Mouse (Mus musculus): ENCODE measurements around the gene Skap1.

Skap1 gene

DNA sequence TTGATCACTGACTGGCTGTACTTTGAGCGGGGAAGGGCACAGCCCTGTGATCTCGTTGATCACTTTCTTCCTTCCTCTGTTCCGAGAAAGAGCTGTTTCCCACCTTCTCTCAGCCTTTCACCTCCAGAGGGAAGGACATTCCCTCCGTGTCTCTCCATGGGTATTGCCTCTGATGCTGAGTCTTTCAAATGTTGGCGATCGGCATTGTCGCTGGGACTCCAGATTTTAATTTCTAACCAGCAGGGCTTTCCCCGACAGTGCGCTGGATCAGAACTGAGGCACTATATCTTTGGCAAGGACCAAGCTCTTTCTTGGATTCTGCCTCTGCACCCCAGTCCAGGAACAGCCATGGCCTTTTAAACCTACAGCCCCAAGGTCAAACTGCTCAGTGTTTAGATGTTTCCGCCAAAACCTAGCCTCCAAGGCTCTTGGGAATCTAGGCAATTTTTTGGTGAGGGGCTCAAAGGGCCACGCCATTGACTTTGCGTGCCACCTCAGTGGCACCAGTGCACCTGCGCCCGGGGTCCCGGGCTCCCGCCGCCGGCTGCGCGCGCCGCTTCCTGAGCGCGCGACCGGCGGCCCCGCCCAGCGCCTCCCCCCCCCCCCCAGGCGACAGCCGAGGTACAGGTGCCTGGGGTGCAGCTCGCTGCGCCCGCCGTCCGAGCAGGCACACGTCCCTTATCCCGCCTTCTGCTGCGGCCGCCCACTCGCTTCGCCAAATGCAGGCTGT lies at the start of gene Skap1:
Gene Skap1, plus strand, starts transcription at position 608 of the 730 bp plus-strand sequence.
- in situ Hi-C loops (cut with MboI, MseI): loop anchor here (10.0 kb wide), 1 partner anchor 681 kb away; no protein-coding TSS in a partner anchor

DNA sequence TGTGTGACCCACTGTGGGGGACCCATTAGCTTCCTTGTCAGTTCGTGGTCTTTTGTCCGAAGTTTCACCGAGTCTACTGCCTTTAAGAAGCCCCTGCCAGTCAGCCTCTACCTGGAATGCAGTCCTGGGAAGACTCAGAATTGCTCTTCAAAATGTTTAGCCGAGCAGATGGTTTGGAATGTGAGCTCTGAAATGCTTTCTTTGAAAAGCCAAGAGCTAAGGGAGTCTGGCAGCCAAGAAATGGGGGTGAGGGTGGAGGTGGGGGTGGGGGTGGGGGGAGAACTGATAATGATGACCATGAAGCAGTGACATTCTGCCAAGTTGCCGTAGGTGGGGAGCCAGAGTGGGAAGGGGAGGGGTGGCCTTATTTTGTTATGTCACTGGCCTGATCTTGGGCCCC lies 43.3 kb upstream of the Skap1 start:
- in situ Hi-C loops (cut with MboI, MseI): no loop called here

- in situ Hi-C loops (cut with MboI, MseI): no loop called here
Measured at GRCm38 (mm10) chr11:96421517-96422265, 42.7 kb upstream of the Skap1 start.

GRCm38 (mm10) chr11:96425193-96425592 lies 39.2 kb upstream of the Skap1 start:
- in situ Hi-C loops (cut with MboI, MseI): no loop called here

DNA sequence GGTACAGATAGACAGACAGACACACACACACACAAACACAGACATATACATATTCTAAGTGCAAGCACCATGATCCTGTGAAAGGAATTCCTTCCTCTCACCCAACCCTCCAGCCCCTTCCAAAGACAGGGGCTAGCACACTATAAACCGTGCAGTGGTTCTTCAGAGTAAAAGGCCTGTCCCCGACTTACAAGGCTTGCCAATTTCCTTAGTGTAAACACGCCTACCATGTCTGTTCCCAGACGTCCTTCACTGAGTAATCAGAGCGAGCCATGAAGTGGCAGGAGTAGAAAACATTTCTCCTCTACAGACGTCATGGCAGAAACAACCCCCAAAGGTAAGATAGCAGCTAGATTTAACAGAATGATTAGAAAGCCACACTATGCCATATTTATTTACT lies 38.2 kb upstream of the Skap1 start:
- in situ Hi-C loops (cut with MboI, MseI): no loop called here

GRCm38 (mm10) chr11:96426805-96427204 lies 37.6 kb upstream of the Skap1 start:
- in situ Hi-C loops (cut with MboI, MseI): no loop called here

DNA sequence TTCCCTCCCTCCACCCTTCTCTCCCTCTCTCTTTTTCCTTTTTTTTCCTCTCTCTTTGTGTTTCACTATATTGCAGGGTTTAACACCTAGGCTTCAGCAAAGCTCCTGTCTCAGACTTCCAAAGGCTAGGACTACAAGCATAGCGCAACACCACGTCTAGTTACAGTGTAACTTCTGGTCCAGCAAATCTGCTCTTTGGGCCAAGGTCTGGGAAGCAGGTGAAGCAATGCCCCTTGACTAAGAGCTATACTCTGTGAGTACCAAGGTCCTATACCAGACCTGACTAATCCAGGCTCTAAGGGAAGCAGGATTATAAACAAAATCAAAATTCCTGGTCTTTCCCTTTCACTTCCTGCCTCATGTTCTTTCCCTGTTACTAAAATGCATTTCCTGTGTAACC lies 35.3 kb upstream of the Skap1 start:
- in situ Hi-C loops (cut with MboI, MseI): no loop called here

- in situ Hi-C loops (cut with MboI, MseI): no loop called here
Measured at GRCm38 (mm10) chr11:96429891-96430290, 34.5 kb upstream of the Skap1 start.

DNA sequence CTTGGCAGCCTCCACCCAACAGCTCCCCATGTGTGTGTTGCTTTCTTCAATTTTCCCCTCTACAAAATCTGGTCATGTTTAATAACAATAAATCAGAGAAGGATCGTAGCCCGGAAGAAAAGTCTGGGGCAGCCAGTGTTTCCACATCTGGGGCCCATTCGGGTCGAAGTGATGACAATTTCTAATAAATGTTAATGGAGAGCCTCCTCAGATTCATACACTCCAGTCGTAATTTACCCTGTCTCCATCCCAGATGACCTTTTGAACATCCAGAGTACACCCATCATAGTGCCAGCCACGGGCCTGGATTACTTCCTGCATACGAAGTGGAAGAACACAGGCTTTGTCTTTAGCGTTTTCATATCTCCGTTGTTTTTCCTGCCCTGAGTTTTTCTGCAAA lies 32.5 kb upstream of the Skap1 start:
- in situ Hi-C loops (cut with MboI, MseI): no loop called here

DNA sequence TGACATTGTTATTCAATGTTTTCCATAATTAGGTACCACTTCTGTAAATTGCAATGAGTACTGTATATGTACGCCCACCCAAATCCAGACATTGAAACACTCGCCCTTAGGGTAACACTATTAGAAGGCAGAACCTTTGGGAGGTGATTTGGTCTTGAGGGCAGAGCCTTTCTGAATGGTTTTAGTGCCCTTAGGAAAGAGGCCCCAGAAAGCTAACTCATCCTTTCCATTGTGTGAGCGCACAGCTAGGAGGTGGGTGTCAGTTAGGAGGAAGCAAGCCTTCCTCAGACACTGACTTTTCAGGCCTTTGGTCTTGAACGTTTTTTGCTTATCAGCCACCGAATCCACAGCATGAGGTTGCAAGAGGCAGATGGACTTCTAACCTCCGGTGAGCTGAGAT lies 29.5 kb upstream of the Skap1 start:
- in situ Hi-C loops (cut with MboI, MseI): no loop called here

GRCm38 (mm10) chr11:96436525-96436924 lies 27.9 kb upstream of the Skap1 start:
- in situ Hi-C loops (cut with MboI, MseI): no loop called here

- in situ Hi-C loops (cut with MboI, MseI): no loop called here
Measured at GRCm38 (mm10) chr11:96438787-96439186, 25.6 kb upstream of the Skap1 start.

- in situ Hi-C loops (cut with MboI, MseI): no loop called here
Measured at GRCm38 (mm10) chr11:96441546-96442185, 22.7 kb upstream of the Skap1 start.

DNA sequence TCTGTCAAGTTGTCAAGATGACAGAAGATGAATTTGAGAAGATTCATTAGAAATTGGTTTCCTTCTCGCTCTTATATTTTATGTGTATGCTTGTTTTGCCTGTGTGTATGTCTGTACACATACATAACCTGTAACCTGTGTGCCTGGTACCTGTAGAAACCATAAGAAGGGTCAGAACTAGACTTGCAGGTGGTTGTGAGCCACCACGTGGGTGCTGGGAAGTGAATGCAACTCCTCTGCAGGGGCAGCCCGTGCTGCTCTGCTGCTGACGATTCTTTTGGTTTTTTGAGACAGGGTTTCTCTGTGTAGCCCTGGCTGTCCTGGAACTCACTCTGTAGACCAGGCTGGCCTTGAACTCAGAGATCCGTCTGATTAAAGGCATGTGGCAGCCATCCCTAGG lies 21.9 kb upstream of the Skap1 start:
- in situ Hi-C loops (cut with MboI, MseI): no loop called here

GRCm38 (mm10) chr11:96447931-96448330 lies 16.5 kb upstream of the Skap1 start:
- in situ Hi-C loops (cut with MboI, MseI): no loop called here

GRCm38 (mm10) chr11:96455111-96455510 lies 9.3 kb upstream of the Skap1 start:
- in situ Hi-C loops (cut with MboI, MseI): no loop called here

DNA sequence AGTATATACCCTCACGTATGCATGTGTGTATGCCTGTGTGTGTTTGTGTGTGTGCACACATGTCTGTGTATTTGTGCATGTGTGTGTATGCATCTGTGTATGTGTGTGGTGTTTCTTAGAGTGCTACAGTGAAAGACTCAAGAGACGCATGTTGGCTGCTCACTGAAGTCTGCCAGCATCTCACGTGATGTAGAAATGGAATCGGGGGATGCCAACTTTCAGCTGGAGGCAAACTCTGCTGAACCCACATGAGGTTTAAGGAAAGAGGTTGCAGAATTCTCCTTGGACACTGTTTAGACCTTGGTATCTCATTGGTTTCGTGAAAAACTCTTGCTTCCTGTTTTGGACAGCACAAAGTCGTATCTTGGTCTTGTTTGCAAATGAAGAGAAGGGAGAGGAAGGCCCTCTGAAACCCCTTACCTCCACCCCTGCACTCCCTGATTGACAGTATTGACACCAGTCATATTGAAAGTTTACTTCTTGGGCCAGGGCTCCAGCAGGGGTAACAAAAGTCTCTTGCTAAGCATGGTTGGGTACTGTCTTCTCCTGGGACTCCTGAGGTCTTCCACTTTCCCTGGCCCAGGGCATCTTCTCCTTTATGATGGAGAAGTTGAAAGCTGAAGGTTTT lies 8.6 kb upstream of the Skap1 start:
- in situ Hi-C loops (cut with MboI, MseI): no loop called here

DNA sequence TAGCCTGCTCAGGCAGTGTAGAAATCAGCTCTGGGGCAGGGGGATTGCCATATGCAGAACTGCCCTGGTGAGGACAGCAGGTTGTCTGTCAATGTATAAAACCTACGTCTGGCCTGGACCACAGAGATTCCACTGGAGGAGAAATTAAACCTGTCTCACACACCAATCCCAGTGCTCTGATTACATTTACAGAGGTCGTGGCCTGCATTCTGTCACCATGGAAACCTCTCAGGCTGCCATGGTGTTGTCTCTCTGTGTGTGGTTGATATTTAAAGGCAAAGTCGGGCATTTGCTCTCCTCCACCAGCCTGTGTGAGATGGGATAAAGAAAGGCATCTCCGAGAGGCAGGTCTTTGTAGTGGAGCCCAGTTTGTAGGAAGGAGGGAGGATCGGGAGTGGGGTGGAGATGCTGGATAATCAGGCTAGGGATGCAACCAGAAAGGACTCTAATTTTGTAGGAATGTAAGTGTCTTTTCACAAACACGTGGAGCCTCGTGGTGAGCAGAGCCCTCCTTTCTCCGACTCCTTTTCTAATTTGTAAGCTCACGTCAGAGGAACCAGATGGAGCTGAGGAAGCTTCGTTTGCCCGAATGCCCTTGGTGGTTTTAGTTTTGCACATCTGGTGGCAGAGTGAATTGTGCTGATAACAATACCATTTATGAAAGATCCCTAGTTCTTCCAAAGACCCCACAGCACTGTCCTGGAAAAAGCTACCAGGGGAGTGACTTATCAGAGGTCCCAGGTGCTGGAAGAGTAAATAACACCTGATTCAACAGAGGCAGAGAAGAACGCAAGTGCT lies 7.7 kb upstream of the Skap1 start:
- in situ Hi-C loops (cut with MboI, MseI): no loop called here

GRCm38 (mm10) chr11:96461766-96462165 lies 2.6 kb upstream of the Skap1 start:
- in situ Hi-C loops (cut with MboI, MseI): loop anchor here (10.0 kb wide), 1 partner anchor 683 kb away; no protein-coding TSS in a partner anchor

DNA sequence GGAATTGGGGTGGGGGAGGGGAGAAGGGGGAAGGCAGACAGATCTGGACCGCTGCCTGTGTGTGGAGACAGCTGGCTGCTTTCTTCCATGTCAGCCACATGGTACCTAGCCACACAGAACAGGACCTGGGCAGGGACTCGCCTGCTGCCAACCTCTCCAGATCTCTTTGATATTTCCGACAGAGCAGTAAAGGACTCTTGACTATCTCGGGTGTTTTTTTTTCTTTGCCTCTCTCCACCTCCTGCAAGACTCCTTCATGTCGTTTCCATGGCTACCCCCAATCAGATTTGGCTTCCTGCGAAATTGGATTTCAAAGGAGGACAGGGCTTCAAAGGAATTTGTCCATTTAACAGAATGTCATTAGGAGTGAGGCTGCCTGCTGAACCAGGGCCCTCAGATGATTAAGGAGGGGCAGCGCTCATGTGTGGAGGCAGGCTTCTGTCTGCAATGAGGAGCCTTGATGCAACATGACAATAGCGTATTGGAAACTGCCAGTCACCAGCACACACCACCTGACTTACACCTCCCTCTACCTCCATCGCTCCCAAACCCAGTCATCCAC lies 2.1 kb upstream of the Skap1 start:
- in situ Hi-C loops (cut with MboI, MseI): loop anchor here (10.0 kb wide), 1 partner anchor 683 kb away; no protein-coding TSS in a partner anchor

GRCm38 (mm10) chr11:96464716-96465060 lies 295 bp downstream of the Skap1 start:
- in situ Hi-C loops (cut with MboI, MseI): loop anchor here (10.0 kb wide), 1 partner anchor 680 kb away; no protein-coding TSS in a partner anchor
